Mouse (Mus musculus) lung, postnatal 0 days (tissue): ENCODE results near the gene Gm21834. TPM values are rescaled to one million over a fixed set of nuclear protein-coding genes. Genes with fewer than 3 reads are reported as not detected.

Source experiments
- ATAC-seq: fragments of 200-750 bp; cut with Nextera tagmentation; 2 replicates; pipeline ENCODE4 v1.8.0; 2017; ENCODE audit warnings: moderate library complexity
- DNase-seq: peaks from one replicate; pipeline ENCODE4 v3.0.0-alpha.2; 2016; ENCODE audit warnings: low spot score
- H3K27ac ChIP-seq: fragments of 300-500 bp; sonication (generic); 2 replicates; pipeline ENCODE4 v1.5.1; 2014; ENCODE audit warnings: antibody characterized with exemption, mild to moderate bottlenecking, low read length, mixed read lengths
- H3K27me3 ChIP-seq: fragments of 300-500 bp; sonication (generic); replicated peaks from 2 replicates; pipeline ENCODE4 v1.6.1; 2014; ENCODE audit warnings: low read length, mixed read lengths; ENCODE audit not compliant: insufficient read depth
- H3K36me3 ChIP-seq: fragments of 300-500 bp; sonication (generic); 2 replicates; pipeline ENCODE4 v1.6.1; 2014; ENCODE audit warnings: low read length, mixed read lengths; ENCODE audit not compliant: insufficient read depth
- H3K4me1 ChIP-seq: fragments of 300-500 bp; sonication (generic); 2 replicates; pipeline ENCODE4 v1.6.1; 2014; ENCODE audit warnings: antibody characterized with exemption, low read depth, low read length, mixed read lengths; ENCODE audit not compliant: insufficient read depth
- H3K4me2 ChIP-seq: fragments of 300-500 bp; sonication (generic); replicated peaks from 2 replicates; pipeline ENCODE4 v1.6.1; 2014; ENCODE audit warnings: low read depth, mild to moderate bottlenecking, low read length, moderate library complexity, mixed read lengths
- H3K4me3 ChIP-seq: fragments of 300-500 bp; sonication (generic); 2 replicates; pipeline ENCODE4 v1.5.1; 2014; ENCODE audit warnings: low read depth, low read length
- H3K9ac ChIP-seq: fragments of 300-500 bp; sonication (generic); replicated peaks from 2 replicates; pipeline ENCODE4 v1.6.1; 2014; ENCODE audit warnings: low read depth, mild to moderate bottlenecking
- H3K9me3 ChIP-seq: fragments of 300-500 bp; sonication (generic); 2 replicates; pipeline ENCODE4 v1.6.1; 2016; ENCODE audit warnings: low read length, mixed read lengths
- CTCF ChIP-seq: IDR thresholded peaks from 2 replicates; pipeline ENCODE4 v1.5.1; 2016; ENCODE audit warnings: antibody characterized with exemption, mild to moderate bottlenecking
- EP300 ChIP-seq: IDR thresholded peaks from 2 replicates; pipeline ENCODE4 v1.6.1; 2016; ENCODE audit warnings: antibody characterized with exemption, mild to moderate bottlenecking, control low read depth
- WGBS: fragments of 180-500 bp; shearing (Covaris S2); extraction: QIAGEN DNeasy Blood & Tissue Kit; methylation state at CpG from one replicate; pipeline ENCODE4 v1.1.7; 2014; 5-methylcytosine and 5-hydroxymethylcytosine counted together
- polyA plus RNA-seq: library from polyadenylated mRNA; unstranded; fragments of >200 nt; fragmentation: Nextera tagmentation; extraction: Ambion mirVana; gene quantifications from 2 replicates; pipeline ENCODE4 v1.2.1, GENCODE M21; 2015

The Gm21834 gene
- polyA plus RNA-seq, 1 experiment from 2014 or later: not detected

- Histone ChIP-seq H3K27ac (no peak overlapping the region), H3K27me3 (no peaks in the 10 kb centered on the region), H3K4me1 (no peaks in the 10 kb centered on the region), H3K9me3 (no peaks in the 10 kb centered on the region), H3K36me3 (no peaks in the 10 kb centered on the region), H3K4me2 (no peak overlapping the region), H3K4me3 (no peak overlapping the region), H3K9ac (no peak overlapping the region)
- TF ChIP-seq CTCF (no peak), EP300 (no peak)
- ATAC-seq (no peak), DNase-seq (no peak)
- WGBS: 62% methylated on average over 3 of the region's 3 CpGs
Observed at GRCm38 (mm10) chr17:57694791-57695190, 47.2 kb downstream of the Gm21834 start.

Other genes starting within 250 kb of the Gm21834 start
- gene Vmn2r120, start 196.7 kb downstream of the Gm21834 start, polyA plus RNA-seq: not detected in 2 replicates
- not detected in 2 replicates for gene Cntnap5c, start 27.4 kb upstream of the Gm21834 start, polyA plus RNA-seq